Mouse (Mus musculus): ENCODE data around the gene Kif23.

GRCm38 (mm10) chr9:61963356-61963755 is 16.8 kb upstream of the Kif23 start:
- TF ChIP-seq CTCF (IDR thresholded peaks at IDR 0.05; ENCODE audit: borderline replicate concordance, extremely low read depth, insufficient read depth, insufficient read length): no peak
- no peak for TF ChIP-seq POLR2A (IDR thresholded peaks at IDR 0.05; ENCODE audit: borderline replicate concordance, extremely low read depth, insufficient read depth, insufficient read length, poor library complexity, severe bottlenecking)

Measured in brain, embryonic 14.5 days (tissue).